Mouse (Mus musculus) liver, postnatal 0 days (tissue): ENCODE results near the gene Apoc4.

ENCODE experiments used
- CTCF ChIP-seq: sonication (generic); IDR thresholded peaks from 2 replicates; pipeline ENCODE4 v1.5.1; 2016; ENCODE audit warnings: antibody characterized with exemption, low read depth
- EP300 ChIP-seq: IDR thresholded peaks from 2 replicates; pipeline ENCODE4 v1.6.1; 2016; ENCODE audit warnings: antibody characterized with exemption, low read depth, mild to moderate bottlenecking

DNA sequence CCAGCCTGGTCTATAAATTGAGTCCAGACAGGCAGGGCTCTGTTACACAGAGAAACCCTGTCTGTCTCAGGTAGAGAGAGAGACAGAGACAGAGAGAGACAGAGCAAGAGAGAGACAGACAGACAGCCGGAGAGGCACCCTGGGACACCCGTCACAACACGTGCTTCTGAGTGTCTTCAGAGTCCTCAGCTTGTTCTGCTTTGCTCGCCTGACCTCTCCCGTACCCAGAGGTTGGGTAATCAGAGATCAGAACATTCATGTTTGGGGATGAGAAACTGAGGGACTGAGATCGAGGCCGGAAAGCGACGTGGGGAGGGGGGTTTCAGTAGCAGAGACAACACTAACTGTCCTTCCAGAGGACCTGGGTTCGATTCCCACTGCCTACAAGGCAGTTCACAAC is 5.5 kb downstream of the Apoc4 start:
- TF ChIP-seq CTCF = no peak
- no peak for TF ChIP-seq EP300
